Comparison of ENCODE assay signal across 20 mouse cellular contexts in the genomic region with DNA sequence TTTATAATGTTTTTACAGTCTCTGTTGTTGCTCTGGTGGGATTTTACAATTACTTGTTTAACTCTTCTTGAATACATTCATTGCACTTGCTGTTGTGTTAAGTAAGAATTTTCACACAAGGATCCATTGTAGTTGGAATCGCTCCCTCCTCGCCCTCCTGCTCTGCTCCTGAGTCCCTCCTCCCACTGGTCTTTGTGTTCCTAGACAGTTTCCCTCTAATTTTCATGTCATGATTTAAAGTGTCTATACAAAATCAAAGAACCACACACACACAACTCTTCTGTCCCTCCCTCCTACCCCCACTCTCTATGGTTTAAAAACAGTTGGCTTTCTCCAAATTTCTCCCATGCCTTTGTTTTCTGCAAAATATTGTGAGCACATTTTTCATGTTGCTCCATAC.
DNase-seq lines count a peak whose midpoint lies in the region; ATAC-seq and TF ChIP-seq lines count a peak whose summit lies in the region.
"Had no signal": no experiment of that assay in that cellular context is flagged by ENCODE, and none has a peak within 500 bp of the region (broad histone marks: within the 10 kb centered on the region; RNA-seq: fewer than 3 reads in every experiment).

No protein-coding gene starts in this region.

- no peak overlapping the region for H3K4me3 ChIP-seq in hindbrain, embryonic 11.5 days (ENCODE audit: low read depth, low read length)
- H3K4me3 ChIP-seq in hindbrain, postnatal 0 days (ENCODE audit: low read length): no peak overlapping the region
- H3K4me3 ChIP-seq in neural tube, embryonic 11.5 days (ENCODE audit: low read depth, low read length): no peak overlapping the region
- H3K4me3 ChIP-seq in neural tube, embryonic 13.5 days: no peak overlapping the region
- H3K4me3 ChIP-seq in kidney, embryonic 14.5 days (ENCODE audit: low read length): no peak overlapping the region
- H3K4me3 ChIP-seq: embryonic facial prominence, embryonic 13.5 days; forebrain, embryonic 13.5 days; gastrocnemius, adult 2 months; heart, embryonic 10.5 days; heart, embryonic 15.5 days; hindbrain, embryonic 15.5 days had no signal

- no peak overlapping the region for H3K27ac ChIP-seq in hindbrain, embryonic 11.5 days (ENCODE audit: low read depth, low read length)
- H3K27ac ChIP-seq in hindbrain, postnatal 0 days: no peak overlapping the region
- peak overlapping the region; percentile 44; the same call in 1 of the 2 replicates for H3K27ac ChIP-seq in neural tube, embryonic 11.5 days (ENCODE audit: low read depth, low read length)
- peak overlapping the region; percentile 59 for H3K27ac ChIP-seq in neural tube, embryonic 13.5 days (replicated peaks)
- H3K27ac ChIP-seq in kidney, embryonic 14.5 days (ENCODE audit: low read depth, low read length): no peak overlapping the region
- H3K27ac ChIP-seq: embryonic facial prominence, embryonic 13.5 days; forebrain, embryonic 13.5 days; gastrocnemius, adult 2 months; heart, embryonic 10.5 days; heart, embryonic 15.5 days; hindbrain, embryonic 15.5 days had no signal

- H3K36me3 ChIP-seq in hindbrain, embryonic 11.5 days (ENCODE audit: control insufficient read depth, insufficient read depth, low read length): no peaks in the 10 kb centered on the region
- no peaks in the 10 kb centered on the region for H3K36me3 ChIP-seq in hindbrain, postnatal 0 days (ENCODE audit: insufficient read depth, low read length)
- no peaks in the 10 kb centered on the region for H3K36me3 ChIP-seq in neural tube, embryonic 11.5 days (ENCODE audit: control insufficient read depth, insufficient read depth, low read length)
- H3K36me3 ChIP-seq in neural tube, embryonic 13.5 days: no peaks in the 10 kb centered on the region
- no peaks in the 10 kb centered on the region for H3K36me3 ChIP-seq in kidney, embryonic 14.5 days (ENCODE audit: control insufficient read depth, insufficient read depth, low read length)
- H3K36me3 ChIP-seq: embryonic facial prominence, embryonic 13.5 days; heart, embryonic 10.5 days; heart, embryonic 15.5 days; hindbrain, embryonic 15.5 days had no signal

- H3K9me3 ChIP-seq in hindbrain, embryonic 11.5 days (ENCODE audit: control insufficient read depth, low read length): no peaks in the 10 kb centered on the region
- H3K9me3 ChIP-seq in hindbrain, postnatal 0 days (ENCODE audit: low read length): no peaks in the 10 kb centered on the region
- no peaks in the 10 kb centered on the region for H3K9me3 ChIP-seq in neural tube, embryonic 11.5 days (ENCODE audit: control insufficient read depth, low read length)
- H3K9me3 ChIP-seq in neural tube, embryonic 13.5 days: no peaks in the 10 kb centered on the region
- no peaks in the 10 kb centered on the region for H3K9me3 ChIP-seq in kidney, embryonic 14.5 days (ENCODE audit: control insufficient read depth, low read length)
- H3K9me3 ChIP-seq: embryonic facial prominence, embryonic 13.5 days; forebrain, embryonic 13.5 days; heart, embryonic 10.5 days; heart, embryonic 15.5 days; hindbrain, embryonic 15.5 days had no signal

- no peaks in the 10 kb centered on the region for H3K27me3 ChIP-seq in hindbrain, embryonic 11.5 days (ENCODE audit: control insufficient read depth, insufficient read depth, low read length)
- no peaks in the 10 kb centered on the region for H3K27me3 ChIP-seq in hindbrain, postnatal 0 days (ENCODE audit: insufficient read depth, low read length)
- H3K27me3 ChIP-seq in neural tube, embryonic 11.5 days (ENCODE audit: control insufficient read depth, insufficient read depth, low read length): no peaks in the 10 kb centered on the region
- 0 out of 2 replicates have a peak, but pooled peaks cover 2% of the 10 kb centered on the region for H3K27me3 ChIP-seq in neural tube, embryonic 13.5 days
- no peaks in the 10 kb centered on the region for H3K27me3 ChIP-seq in kidney, embryonic 14.5 days (ENCODE audit: control insufficient read depth, insufficient read depth, low read length)
- H3K27me3 ChIP-seq: embryonic facial prominence, embryonic 13.5 days; forebrain, embryonic 13.5 days; heart, embryonic 15.5 days; hindbrain, embryonic 15.5 days had no signal

- no peaks in the 10 kb centered on the region for H3K4me1 ChIP-seq in hindbrain, embryonic 11.5 days (replicated peaks; ENCODE audit: control insufficient read depth, insufficient read depth, low read length)
- H3K4me1 ChIP-seq in hindbrain, postnatal 0 days (ENCODE audit: insufficient read depth, low read length): 0 out of 2 replicates have a peak, but pooled peaks cover 5% of the 10 kb centered on the region
- no peaks in the 10 kb centered on the region for H3K4me1 ChIP-seq in neural tube, embryonic 11.5 days (ENCODE audit: control insufficient read depth, insufficient read depth, low read length)
- peaks cover 44% of the 10 kb centered on the region for H3K4me1 ChIP-seq in neural tube, embryonic 13.5 days (replicated peaks)
- no peaks in the 10 kb centered on the region for H3K4me1 ChIP-seq in kidney, embryonic 14.5 days (ENCODE audit: control insufficient read depth, insufficient read depth, low read length)
- H3K4me1 ChIP-seq: embryonic facial prominence, embryonic 13.5 days; heart, embryonic 10.5 days; heart, embryonic 15.5 days had no signal

- no peak for DNase-seq in hindbrain, embryonic 11.5 days (ENCODE audit: low spot score)
- DNase-seq in hindbrain, postnatal 0 days (ENCODE audit: low spot score): no peak
- DNase-seq in neural tube, embryonic 11.5 days (ENCODE audit: low spot score): peak; percentile 12
- no peak for DNase-seq in neural tube, embryonic 10.5 days (ENCODE audit: extremely low spot score, low spot score)
- no peak for DNase-seq in ovary, adult 18-20 months (ENCODE audit: low spot score)
- DNase-seq: adrenal gland, adult 2 months; adrenal gland, postnatal 25 days; cerebellum, adult 2 months; cerebellum, postnatal 14 days; gastrocnemius, adult 2 months; gastrocnemius, postnatal 36 days; heart, adult 18-20 months; heart, postnatal 14 days had no signal

- no peak overlapping the region for H3K4me2 ChIP-seq in hindbrain, embryonic 11.5 days (replicated peaks; ENCODE audit: low read depth, low read length)
- H3K4me2 ChIP-seq in hindbrain, postnatal 0 days (ENCODE audit: low read depth, low read length): no peak overlapping the region
- no peak overlapping the region for H3K4me2 ChIP-seq in neural tube, embryonic 11.5 days (ENCODE audit: low read depth)
- no peak overlapping the region for H3K4me2 ChIP-seq in neural tube, embryonic 13.5 days
- no peak overlapping the region for H3K4me2 ChIP-seq in kidney, embryonic 14.5 days (replicated peaks; ENCODE audit: low read depth, low read length)
- H3K4me2 ChIP-seq: embryonic facial prominence, embryonic 13.5 days; forebrain, embryonic 13.5 days; heart, embryonic 15.5 days; hindbrain, embryonic 15.5 days had no signal

- WGBS in hindbrain, embryonic 11.5 days: 29% methylated on average over 2 of the region's 2 CpGs
- WGBS in hindbrain, postnatal 0 days: 52% methylated on average over 2 of the region's 2 CpGs
- 45% methylated on average over 2 of the region's 2 CpGs for WGBS in neural tube, embryonic 11.5 days
- WGBS in neural tube, embryonic 13.5 days: 7% methylated on average over 2 of the region's 2 CpGs
- 73% methylated on average over 2 of the region's 2 CpGs for WGBS in kidney, embryonic 14.5 days

- 0 out of 2 replicates have a peak, but pooled peaks have one; percentile 26 for ATAC-seq in hindbrain, embryonic 11.5 days (ENCODE audit: low FRiP score)
- ATAC-seq in hindbrain, postnatal 0 days: no peak
- ATAC-seq in neural tube, embryonic 11.5 days (ENCODE audit: insufficient read depth, low FRiP score, low TSS enrichment): peak; percentile 75
- ATAC-seq in neural tube, embryonic 13.5 days (ENCODE audit: low read depth): no peak
- ATAC-seq in kidney, embryonic 14.5 days (ENCODE audit: low FRiP score, low TSS enrichment): no peak
- ATAC-seq: forebrain, embryonic 13.5 days had no signal

- TF ChIP-seq CTCF in hindbrain, postnatal 0 days (IDR thresholded peaks at IDR 0.05; ENCODE audit: low read depth): no peak

- no peak overlapping the region for H3K9ac ChIP-seq in hindbrain, embryonic 11.5 days (ENCODE audit: low read depth, low read length)
- H3K9ac ChIP-seq in hindbrain, postnatal 0 days (replicated peaks; ENCODE audit: low read length): no peak overlapping the region
- no peak overlapping the region for H3K9ac ChIP-seq in neural tube, embryonic 11.5 days (ENCODE audit: low read length)
- H3K9ac ChIP-seq in neural tube, embryonic 13.5 days: no peak overlapping the region
- no peak overlapping the region for H3K9ac ChIP-seq in kidney, embryonic 14.5 days (ENCODE audit: low read depth, low read length)
- H3K9ac ChIP-seq: embryonic facial prominence, embryonic 13.5 days; forebrain, embryonic 13.5 days; heart, embryonic 15.5 days; hindbrain, embryonic 15.5 days had no signal

Comparison
In these comparisons a context has a peak if more than half of its experiments do, and no peak if none do; other contexts are left out.
1. ATAC-seq: peak in hindbrain, embryonic 11.5 days (single experiment) and neural tube, embryonic 11.5 days (single experiment); none in hindbrain, postnatal 0 days (single experiment), neural tube, embryonic 13.5 days (single experiment) and kidney, embryonic 14.5 days (single experiment).
2. H3K27ac ChIP-seq: peak in neural tube, embryonic 11.5 days (single experiment) and neural tube, embryonic 13.5 days (single experiment); none in hindbrain, embryonic 11.5 days (single experiment), hindbrain, postnatal 0 days (single experiment) and kidney, embryonic 14.5 days (single experiment).